Mouse (Mus musculus) cerebellum, postnatal 10 days (tissue): ENCODE results near the gene Gm10563.

Source experiments
- DNase-seq, 2 experiments: peaks; one replicate each; pipeline ENCODE4 v3.0.0; 2021; ENCODE audit warnings: mixed read lengths in 2 of 2

Gene Gm10563

DNA sequence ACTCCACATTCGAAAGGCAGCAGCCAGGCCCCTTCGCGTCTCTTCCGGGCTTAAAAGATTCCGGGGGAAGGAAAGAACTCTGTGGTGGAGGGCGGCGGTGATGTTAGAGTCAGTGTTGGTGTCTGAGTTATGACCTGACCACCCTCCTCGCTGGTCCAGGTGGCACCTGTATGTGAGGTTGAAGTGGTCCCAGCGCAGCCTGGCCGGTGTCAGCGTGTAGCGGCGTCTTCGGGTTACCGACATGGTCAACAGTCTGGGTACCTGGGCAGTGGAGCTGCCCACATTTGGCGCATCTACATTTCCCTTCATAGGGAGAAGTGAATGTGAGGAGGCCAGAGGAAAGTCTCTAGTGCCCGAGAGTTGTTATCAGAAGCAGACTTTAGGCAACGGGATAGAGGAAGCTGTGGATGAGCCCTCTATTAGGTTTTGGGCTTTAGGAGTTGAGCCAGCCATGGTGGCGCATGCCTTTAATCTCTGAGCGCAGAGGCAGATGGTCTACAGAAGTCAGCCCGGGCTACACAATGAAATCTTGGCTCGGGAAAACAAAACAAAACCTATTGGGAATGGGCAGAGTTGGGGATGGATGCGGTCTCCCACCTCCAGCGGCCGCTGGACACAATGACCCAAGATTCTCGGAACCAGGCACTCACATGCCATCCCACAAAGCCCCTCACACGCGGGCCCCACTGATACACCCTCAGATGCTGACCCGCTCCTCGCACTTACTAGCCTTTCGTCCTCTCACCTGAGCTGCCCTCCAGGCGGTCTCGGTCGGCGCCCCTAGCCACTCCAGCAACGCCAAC is 7.3 kb upstream of the Gm10563 start:
- peak; percentile 42 to 60 for DNase-seq

DNA sequence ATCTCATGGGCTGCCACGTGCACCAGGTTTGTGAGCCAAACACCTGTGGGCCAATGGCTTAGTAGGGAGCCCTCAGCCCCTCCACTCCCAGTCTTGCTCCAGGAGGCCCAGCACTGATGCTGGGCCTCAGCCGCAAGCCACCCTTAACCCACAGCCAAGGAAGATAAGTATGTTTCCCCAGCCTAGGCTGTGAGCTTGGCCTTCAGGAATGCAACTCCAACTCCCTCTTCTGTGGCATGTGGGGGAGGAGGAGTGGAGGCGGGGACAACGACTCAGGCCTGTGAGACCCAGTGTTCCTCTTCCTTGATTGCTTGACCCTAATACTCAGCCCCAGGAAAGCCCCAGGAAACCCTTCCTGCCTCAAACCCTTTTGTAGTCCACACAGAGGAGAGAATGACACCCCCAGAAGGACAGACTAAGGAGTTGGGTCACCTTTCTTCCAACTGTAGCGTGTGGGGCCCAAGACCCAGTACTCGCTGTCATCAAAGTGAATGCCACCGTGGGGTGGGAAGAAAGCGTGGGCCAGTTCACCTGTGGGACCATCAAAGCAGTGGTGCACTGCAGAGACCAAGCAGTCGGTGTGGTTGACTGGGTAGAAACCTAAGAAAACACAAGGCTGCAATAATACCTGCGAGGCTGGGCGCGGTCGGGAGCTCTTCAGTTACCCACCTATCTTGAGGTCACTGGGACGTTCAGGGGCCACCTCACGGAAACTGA is 6.5 kb upstream of the Gm10563 start:
- DNase-seq = no peak

DNA sequence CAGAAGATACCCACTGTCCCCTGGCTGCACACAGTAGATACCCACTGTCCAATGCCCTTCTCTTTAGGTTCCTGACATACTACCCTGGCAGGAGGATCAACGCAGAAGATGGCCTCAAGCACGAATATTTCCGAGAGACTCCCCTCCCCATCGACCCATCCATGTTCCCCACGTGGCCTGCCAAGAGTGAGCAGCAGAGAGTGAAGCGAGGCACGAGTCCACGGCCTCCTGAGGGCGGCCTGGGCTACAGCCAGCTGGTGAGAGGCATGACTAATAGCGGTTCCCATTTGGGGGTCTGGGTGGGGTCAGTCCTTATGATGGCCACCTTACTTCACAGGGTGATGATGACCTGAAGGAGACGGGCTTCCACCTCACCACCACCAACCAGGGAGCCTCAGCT is 4.1 kb upstream of the Gm10563 start:
- DNase-seq = peak in 1 of 2 experiments; percentile 27

DNA sequence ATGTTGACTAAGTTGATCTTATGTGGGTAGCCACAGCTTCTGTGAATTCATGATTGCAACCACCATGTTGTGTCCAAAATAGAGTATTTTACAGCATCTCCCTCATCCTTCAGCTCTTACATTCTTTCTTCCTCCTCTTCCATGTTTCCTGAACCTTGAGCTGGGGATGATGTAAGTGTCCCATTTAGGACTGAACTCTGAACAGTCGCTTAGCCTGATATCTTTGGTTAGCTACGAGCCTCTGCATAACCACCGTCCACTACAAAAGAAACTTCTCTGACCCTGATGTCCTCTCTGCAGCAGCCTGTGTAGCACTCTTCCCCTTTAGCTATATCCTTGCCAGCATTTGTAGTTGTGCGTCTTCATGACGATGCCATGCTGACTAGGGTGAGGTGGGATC is 513 bp upstream of the Gm10563 start:
- no peak for DNase-seq

DNA sequence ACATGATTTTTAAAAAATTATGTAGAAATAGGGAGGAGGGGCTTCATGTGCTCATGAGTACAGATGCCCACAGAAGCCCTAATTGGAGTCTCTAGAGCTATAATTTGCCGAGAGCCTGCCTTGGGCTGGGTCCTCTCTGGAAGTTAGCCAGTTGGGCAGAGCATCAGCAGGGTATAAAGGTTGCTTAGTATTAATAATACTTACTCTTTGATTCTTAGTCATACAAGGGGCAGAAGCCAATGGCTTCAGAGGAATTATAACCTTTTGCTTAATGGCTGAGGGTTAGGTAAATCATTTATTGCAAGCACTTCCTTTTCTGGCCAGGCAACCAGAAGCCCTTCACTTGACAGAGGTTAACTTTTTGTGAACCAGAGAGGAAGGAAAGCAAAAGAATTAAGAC is 1.7 kb downstream of the Gm10563 start:
- no peak for DNase-seq

DNA sequence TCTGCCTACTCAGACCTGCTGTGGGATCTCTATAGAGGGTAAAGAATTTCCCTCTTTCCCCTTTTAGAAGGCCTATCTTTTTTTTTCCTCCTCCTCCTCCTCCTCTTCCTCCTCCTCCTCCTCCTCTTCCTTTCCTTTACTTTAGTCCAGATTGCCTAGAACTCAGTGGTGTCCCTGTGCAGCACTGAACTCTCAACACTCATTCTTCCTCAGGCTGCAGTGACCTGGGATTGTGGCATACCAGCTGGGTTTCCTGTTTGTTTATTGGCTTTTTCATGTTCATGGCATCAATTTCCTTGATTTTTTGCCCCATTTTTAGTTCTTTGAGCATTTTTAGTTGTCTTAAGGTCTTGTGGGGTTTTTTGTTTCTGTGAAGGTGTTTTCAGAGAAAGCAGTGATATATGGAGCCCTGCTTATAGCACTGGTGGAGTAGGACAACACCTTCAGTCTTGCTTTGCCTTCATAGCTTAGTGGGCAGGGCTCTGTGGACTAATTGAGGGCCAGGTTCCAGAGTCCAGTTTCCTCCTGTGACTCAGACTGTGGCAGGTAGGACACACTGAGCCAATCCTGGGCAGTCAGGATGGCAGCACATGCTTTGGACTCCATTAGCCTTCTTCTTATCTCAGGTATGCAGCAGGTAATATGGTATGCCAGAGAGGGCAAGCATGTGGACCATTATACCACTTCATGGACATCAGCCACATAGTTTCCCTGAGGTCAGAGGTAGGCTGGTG is 9.3 kb downstream of the Gm10563 start:
- no peak for DNase-seq

DNA sequence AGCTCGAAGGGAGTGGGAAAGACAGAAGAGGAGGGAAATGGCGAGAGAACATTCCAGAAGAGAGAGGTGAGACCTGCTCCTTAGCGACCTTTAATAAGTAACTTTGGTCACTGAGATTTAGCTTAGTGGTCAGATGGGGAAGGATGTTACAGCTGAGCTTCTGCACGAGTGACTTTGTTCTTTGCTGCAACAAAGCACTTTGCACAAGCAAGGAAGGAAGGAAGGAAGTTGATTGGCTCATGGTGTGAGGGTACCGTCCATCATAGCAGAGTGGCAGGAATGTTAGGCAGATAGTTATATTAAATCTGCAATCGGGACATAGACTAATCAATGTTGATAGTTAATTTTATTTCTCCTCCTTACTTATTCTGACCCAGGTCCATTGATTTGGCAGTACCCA is 14.9 kb downstream of the Gm10563 start:
- no peak for DNase-seq

DNA sequence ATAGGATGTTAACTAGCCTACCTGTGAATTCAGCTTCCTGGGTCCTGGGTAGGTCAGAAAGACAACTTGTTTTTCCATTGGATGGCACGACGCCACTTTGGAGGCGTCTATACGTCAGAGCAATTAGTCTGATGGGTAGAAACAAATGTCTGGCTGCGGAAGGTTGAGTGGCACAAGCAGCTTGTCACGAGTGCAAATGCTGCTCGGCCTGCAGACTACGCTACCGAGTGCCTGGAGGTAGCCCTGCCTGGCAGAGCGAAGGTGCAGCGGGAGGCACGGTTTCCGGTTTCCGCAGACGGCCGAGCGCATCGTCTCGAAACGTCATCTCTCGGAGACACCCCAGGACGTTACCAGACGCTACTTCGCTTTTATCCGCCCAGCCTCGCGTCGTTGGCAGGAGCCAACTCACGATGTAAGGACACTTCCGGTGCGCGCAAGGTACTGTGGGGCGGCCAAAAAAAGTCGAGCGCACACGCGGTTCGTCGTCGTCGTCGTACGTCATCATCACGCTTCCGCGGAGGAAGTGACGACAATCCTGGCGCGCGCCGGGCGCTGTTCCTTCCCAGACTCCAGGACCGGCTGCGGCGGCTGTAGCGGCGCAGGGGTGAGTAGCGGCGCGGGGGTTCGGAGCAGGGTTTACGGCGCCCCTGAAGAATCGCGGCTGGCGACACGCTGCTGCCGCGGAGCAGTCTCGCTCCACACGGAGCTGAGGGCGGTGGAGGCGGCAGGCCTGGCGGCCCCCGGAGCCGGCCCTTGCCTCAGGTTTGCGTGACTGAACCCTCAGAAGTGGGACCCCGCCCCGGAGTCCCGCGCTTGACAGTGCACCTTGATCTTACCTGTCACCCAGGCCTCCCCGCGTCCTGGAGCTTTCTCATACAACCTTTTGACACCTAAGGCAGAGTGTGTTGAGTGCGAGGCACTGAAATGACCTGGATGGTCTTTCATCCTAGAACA is 20.6 kb downstream of the Gm10563 start, which contains the start of gene Cdk11b:
TSS of gene Cdk11b (plus strand) at position 517 of the 954 bp plus-strand sequence.
- DNase-seq = peak; percentile 98

DNA sequence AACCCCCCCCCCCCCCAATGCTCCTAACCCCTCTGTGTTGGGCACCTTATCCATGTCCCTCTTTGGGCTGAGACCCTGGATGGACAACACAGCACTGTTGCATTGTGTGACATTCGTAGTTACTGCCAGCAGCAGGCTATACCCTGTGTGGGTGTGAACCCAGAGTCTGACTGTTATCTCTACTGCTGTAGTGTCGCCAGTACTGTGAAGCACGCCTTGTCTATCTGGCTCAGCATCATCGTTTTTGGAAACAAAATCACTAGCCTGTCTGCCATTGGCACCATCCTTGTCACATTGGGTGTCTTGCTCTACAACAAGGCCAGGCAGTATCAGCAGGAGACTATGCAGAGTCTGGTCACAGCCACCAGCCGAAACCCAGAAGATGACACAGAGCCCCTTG is 26.9 kb downstream of the Gm10563 start:
- DNase-seq = no peak

DNA sequence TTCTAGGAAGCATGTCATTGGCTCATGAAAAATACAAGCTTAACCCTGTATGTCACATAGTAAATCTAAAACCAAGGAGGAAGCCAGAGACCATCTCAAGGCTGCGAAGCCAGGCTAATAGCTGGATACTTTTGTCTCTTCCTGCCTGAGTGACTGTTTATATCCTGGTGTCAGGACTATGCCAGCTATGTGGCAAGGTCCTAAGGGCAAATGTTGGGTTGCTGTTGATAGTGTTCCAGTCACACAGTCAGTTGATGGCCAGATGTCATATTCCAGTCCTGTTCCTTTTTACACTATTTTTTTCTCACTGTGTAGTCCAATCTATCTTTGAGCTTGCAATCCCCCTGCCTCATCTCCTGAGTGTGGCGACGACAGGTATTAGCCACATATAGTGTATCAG is 31.9 kb downstream of the Gm10563 start:
- no peak for DNase-seq

DNA sequence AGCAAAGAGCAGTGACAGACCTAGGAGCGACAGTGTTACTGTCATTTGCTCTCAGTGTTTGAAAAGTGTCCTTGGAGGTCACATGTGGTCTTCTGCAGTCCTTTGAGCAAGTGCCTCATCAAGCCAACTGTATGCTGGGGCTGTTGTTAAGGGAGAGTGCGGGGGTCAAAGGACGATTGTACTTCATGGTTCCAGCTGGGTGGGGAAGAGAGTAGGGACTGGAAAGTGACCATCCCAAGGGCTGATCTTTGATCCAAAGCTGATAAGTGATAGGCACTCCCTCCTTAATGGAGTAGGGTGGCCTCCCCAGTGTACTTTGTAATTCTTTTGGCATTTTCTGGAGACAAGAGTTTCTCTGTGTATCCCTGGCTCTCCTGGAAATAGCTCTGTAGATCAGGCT is 33.3 kb downstream of the Gm10563 start:
- DNase-seq = no peak

DNA sequence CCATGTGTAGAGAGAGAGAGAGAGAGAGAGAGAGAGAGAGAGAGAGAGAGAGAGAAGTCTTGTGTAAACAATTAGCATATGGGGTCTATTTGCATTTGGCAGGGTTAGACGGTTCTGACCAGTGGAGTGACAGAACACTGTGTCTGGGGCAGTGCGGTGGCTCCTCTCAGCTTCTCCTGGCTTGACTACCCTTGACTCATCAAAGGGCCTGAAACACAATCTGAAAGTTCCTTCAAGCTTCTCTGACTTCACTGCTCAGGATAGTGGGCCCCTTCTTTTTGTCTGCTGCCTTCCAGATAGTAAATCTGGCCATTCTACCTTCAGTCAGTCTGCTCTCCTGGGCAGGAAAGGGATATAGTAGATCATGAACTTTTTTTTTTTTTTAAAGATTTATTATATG is 38.4 kb downstream of the Gm10563 start:
- no peak for DNase-seq

DNA sequence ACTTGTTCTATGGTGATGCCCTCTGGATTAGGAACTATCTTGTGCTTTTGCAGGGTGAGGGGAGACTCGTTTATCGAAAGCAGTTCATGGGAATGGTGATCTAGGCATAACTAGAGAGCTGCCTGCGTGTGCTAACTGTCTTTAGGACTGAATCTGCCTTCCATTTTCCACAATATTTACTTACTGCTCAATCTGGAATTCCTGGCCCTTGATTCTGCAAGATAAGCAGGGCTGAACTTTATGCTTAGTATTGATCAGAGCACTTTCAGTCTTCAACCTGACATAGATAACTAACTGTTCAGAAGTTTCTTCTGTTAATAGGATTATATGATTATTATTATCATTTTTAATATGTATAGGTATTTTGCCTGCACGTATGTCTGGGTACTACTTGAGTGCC is 40.1 kb downstream of the Gm10563 start:
- no peak for DNase-seq

DNA sequence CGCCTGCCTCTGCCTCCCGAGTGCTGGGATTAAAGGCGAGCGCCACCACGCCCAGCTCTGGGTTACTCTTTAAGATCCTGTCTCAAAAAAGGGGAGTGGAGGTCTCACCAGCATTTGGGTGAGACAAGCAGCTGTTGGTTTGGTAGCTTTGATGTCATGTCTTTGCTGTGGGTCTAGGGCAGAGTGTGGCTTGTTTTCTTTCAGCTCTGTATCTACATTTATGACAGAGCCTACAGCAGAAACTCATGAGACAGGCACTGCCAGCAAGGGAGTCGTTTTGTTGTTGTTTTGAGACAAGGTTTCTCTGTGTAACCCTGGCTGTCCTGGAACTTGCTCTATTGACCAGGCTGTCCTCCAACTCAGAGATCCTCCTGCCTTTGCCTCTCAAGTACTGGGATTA is 41.4 kb downstream of the Gm10563 start:
- DNase-seq = no peak

DNA sequence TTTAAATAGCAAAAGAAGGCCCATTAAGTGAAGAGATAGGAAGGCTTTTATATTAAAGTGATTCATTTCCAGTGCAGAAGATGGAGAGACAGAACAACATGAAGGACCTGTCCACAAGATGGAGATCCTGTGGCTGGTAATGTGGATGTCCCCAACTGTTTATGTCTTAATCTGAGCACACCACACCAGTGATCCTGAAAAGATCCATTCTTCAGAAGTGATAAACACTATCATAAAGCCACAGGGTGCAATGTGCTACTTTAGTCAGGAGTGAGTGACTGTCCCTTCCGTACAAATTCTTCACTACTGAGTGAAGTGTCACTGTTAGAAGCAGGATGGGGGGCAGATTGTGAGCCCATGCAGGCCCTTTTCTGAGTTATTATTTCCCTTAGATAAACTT is 42.5 kb downstream of the Gm10563 start:
- no peak for DNase-seq

DNA sequence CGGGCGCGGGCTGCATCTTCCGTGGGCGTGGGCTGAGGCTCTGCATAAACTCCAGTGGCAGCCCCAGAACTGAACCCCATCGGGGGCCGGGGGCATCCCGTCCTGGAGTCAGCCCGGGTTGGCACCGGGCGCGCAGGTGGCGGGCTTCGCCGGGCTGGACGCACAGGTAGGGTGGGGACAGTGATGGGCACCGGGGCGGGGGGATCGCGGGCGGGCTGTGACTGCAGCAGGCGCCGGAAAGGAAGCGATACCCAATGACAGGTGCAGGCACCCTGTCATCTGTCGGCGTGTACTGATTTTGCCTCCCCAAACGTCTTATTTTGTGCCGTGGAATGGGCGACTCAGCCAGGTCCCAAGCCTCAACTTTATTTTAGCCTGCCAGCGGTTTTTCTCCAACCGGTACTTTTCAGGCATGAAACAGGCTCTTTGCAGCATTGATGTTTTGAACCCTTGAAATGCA is 43.2 kb downstream of the Gm10563 start:
- DNase-seq = no peak

DNA sequence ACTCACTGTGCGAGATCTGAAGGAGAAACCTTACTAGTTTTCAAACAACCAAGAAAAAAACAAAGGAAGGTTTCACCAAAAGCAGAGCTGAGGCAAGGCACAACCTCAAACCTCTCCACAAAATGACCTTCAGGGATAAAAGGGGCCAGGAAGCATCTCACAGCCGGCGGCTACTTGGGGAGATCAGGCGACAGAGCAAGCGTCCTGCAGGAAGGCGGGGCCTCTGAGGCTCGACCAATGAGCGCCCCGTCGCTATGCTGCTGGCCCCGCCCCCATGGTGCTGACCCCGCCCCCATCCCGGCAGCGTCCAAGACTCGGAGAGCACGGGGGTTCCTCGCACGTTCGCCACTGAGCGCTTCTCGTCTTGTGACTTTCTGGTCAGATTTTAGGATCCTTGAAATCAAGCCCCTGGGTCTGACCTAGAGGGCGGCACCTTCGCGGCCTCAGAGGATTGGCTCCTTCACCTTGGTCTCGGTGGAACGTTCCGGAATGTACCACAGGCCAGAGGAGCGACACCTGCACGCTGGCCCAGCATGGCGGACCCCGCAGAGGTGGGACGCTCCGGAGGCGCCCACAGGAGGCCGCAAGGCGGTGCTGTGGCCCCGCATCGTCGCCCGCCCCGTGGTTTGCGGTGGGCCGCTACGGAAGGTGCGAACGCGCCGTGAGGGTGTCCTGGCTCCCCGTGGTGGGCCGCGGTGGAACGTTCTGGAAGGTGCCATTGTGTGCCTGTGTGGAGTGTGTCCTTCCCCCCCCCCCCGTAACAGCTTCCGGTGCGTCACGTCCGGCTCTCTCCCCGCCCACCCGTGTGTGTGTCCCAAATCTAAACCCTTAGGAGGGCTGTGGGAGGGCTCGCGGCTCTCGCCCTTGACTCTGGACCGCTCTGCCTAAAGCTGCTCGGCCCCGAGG is 43.9 kb downstream of the Gm10563 start, which contains the start of gene Slc35e2:
TSS of gene Slc35e2 (plus strand) at position 326 of the 906 bp plus-strand sequence.
- DNase-seq = peak; percentile 99 to 100

DNA sequence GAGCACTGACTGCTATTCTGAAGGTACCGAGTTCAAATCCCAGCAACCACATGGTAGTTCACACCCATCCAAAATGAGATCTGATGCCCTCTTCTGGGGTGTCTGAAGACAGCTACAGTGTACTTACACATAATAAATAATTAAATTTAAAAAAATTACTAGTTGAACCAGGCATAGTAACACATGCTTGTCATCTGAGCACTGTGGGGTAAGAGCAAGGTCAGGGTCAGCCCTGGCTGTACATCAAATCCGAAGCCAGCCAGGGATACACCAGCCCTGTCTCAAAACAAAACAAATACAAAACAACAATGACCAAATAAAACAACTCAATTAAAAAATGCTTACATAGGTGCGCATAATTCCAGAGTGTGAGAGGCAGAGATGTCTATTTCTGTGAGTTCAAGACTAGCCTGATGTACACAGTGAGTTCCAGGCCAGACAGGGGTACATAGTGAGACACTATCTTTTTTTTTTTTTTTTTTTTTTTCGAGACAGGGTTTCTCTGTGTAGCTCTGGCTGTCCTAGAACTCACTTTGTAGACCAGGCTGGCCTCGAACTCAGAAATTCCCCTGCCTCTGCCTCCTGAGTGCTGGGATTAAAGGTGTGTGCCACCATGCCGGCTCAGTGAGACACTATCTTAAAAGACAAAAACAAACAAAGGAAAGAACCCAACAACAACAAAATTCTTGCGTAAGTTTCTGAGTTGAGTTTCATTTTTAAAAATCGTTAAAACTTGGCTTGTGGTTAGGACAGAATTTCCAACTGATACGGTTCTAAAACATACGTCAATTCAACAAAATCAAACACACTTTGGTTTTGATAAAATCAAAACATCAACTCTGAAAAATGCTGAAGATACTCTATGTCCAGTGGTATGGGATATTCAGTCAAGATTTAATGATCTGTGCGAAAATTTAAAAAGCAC is 45.0 kb downstream of the Gm10563 start:
- DNase-seq = no peak

DNA sequence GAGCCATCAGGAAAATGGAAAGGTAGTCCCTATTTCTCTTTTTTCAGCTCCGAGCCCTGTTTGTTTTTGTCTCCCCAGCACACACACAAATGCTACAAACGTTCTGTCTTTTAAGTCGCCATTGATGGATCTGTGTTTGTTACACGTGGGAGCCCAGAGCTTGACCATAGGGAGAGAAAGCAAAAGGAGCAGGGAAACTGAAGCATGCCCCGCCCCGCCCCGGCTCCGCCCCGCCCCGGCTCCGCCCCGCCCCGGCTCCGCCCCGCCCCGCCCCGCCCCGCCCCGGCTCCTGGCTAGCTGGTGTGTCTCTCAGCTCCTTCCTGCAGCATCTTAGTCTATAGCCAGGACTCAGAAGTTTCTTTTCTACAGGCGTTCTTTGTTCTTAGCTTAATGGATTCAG is 46.7 kb downstream of the Gm10563 start:
- DNase-seq = no peak

DNA sequence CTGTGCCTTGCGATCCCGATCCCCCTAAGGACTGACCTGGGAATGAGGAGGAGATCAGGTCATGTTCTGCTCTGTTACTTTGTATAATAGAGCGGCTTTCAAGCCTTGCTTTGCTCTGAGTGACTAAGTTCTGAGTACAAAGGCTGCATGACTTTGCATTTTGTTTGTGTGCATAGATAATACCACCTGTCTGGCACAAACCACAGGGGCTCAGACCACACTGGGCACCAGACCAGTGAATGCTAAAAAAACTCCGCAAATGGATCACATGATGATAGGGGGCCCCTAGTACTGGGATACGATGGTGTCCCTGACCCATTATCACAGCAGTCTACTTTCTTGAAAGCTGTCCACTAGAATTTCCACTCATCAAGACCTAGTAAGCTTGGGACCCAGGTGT is 48.6 kb downstream of the Gm10563 start:
- DNase-seq = no peak
